ENCODE assay signal across 8 mouse cellular contexts in genomic region chr3:144203988-144204412, GRCm38 (mm10). TPM values are rescaled to one million over a fixed set of nuclear protein-coding genes. Genes with fewer than 3 reads are reported as not detected.
DNase-seq lines count a peak whose midpoint lies in the region; ATAC-seq lines count a peak whose summit lies in the region.

No protein-coding gene starts in this region.

- peak overlapping the region; percentile 82 for H3K4me2 ChIP-seq in embryonic facial prominence, embryonic 12.5 days (replicated peaks)
- peak overlapping the region; percentile 89 for H3K4me2 ChIP-seq in intestine, embryonic 16.5 days (ENCODE audit: low read depth, low read length)
- peak overlapping the region; percentile 70 for H3K4me2 ChIP-seq in neural tube, embryonic 15.5 days

- H3K4me3 ChIP-seq in embryonic facial prominence, embryonic 12.5 days = peak overlapping the region; percentile 75
- peak overlapping the region; percentile 80 for H3K4me3 ChIP-seq in intestine, embryonic 16.5 days (ENCODE audit: low read length)
- H3K4me3 ChIP-seq in neural tube, embryonic 15.5 days (replicated peaks) = peak overlapping the region; percentile 81

- H3K36me3 ChIP-seq in embryonic facial prominence, embryonic 12.5 days = peaks cover 4% of the 10 kb centered on the region; the same call in 1 of the 2 replicates
- H3K36me3 ChIP-seq in intestine, embryonic 16.5 days (ENCODE audit: control insufficient read depth, insufficient read depth, low read length) = no peaks in the 10 kb centered on the region
- H3K36me3 ChIP-seq in neural tube, embryonic 15.5 days = no peaks in the 10 kb centered on the region

- ATAC-seq in CD4-positive, CD25-positive, alpha-beta regulatory T cell, adult 4 months = no peak
- ATAC-seq in embryonic facial prominence, embryonic 12.5 days (ENCODE audit: insufficient number of reproducible peaks, insufficient read depth, low FRiP score, low TSS enrichment) = no peak
- no peak for ATAC-seq in intestine, embryonic 16.5 days
- ATAC-seq in neural tube, embryonic 15.5 days (ENCODE audit: low FRiP score) = no peak

- WGBS in embryonic facial prominence, embryonic 12.5 days = under 1% methylated on average over 5 of the region's 5 CpGs
- WGBS in intestine, embryonic 16.5 days = 0% methylated on average over 5 of the region's 5 CpGs
- WGBS in neural tube, embryonic 15.5 days = under 1% methylated on average over 5 of the region's 5 CpGs

- DNase-seq in CD4-positive, CD25-positive, alpha-beta regulatory T cell, adult 2 months (ENCODE audit: low read depth, low spot score) = peak; percentile 11
- DNase-seq in 3134 (ENCODE audit: extremely low read depth, insufficient read length, low spot score) = peak; percentile 14
- DNase-seq in gastrocnemius, postnatal 25 days = no peak
- no peak for DNase-seq in layer of hippocampus, adult 8-10 months (ENCODE audit: low spot score in 2 of 2)

- no peaks in the 10 kb centered on the region for H3K27me3 ChIP-seq in embryonic facial prominence, embryonic 12.5 days
- H3K27me3 ChIP-seq in intestine, embryonic 16.5 days (replicated peaks; ENCODE audit: control insufficient read depth, insufficient read depth, low read length) = no peaks in the 10 kb centered on the region
- peaks cover 4% of the 10 kb centered on the region; the same call in 1 of the 2 replicates for H3K27me3 ChIP-seq in neural tube, embryonic 15.5 days (replicated peaks)

- H3K27ac ChIP-seq in embryonic facial prominence, embryonic 12.5 days = peak overlapping the region; percentile 99
- peak overlapping the region; percentile 99 for H3K27ac ChIP-seq in intestine, embryonic 16.5 days (ENCODE audit: low read length)
- peak overlapping the region; percentile 97 for H3K27ac ChIP-seq in neural tube, embryonic 15.5 days (replicated peaks)

- peak overlapping the region; percentile 94 for H3K9ac ChIP-seq in embryonic facial prominence, embryonic 12.5 days
- H3K9ac ChIP-seq in intestine, embryonic 16.5 days (ENCODE audit: low read depth, low read length) = peak overlapping the region; percentile 90
- peak overlapping the region; percentile 94 for H3K9ac ChIP-seq in neural tube, embryonic 15.5 days (replicated peaks)

- peaks cover 18% of the 10 kb centered on the region; the same call in 1 of the 2 replicates for H3K4me1 ChIP-seq in embryonic facial prominence, embryonic 12.5 days
- H3K4me1 ChIP-seq in intestine, embryonic 16.5 days (ENCODE audit: control insufficient read depth, insufficient read depth, low read length) = peaks cover 19% of the 10 kb centered on the region
- peaks cover 38% of the 10 kb centered on the region for H3K4me1 ChIP-seq in neural tube, embryonic 15.5 days

- H3K9me3 ChIP-seq in embryonic facial prominence, embryonic 12.5 days = no peaks in the 10 kb centered on the region
- no peaks in the 10 kb centered on the region for H3K9me3 ChIP-seq in intestine, embryonic 16.5 days (ENCODE audit: control insufficient read depth, low read length)
- H3K9me3 ChIP-seq in neural tube, embryonic 15.5 days (replicated peaks) = no peaks in the 10 kb centered on the region

RNA-seq across cellular contexts. Expression of gene Lmo4, which starts 1.0 kb away (rescaled TPM):
- polyA plus RNA-seq in CD4-positive, CD25-positive, alpha-beta regulatory T cell, adult 4 months (2017; shearing (Covaris generic)) = 1 to 10 TPM; 9.6 to 9.8 TPM
- polyA plus RNA-seq in embryonic facial prominence, embryonic 12.5 days (2016; fragmentation: Nextera tagmentation; extraction: Ambion mirVana) = 84.0 and 91.2 TPM in 2 replicates
- polyA plus RNA-seq in intestine, embryonic 16.5 days (2015; fragmentation: Nextera tagmentation; extraction: Ambion mirVana) = 49.5 and 57.2 TPM in 2 replicates
- polyA plus RNA-seq in neural tube, embryonic 15.5 days (2015; fragmentation: Nextera tagmentation; extraction: Ambion mirVana) = 82.3 and 96.5 TPM in 2 replicates
- 10 to 100 TPM; 17.9 to 18.9 TPM for total RNA-seq in gastrocnemius, postnatal 25 days (2021)
- total RNA-seq in layer of hippocampus, adult 8-10 months (2022) = 100 to 1,000 TPM; 180 to 209 (median 206) TPM

Comparison
In these comparisons a context has a peak if more than half of its experiments do, and no peak if none do; other contexts are left out.
1. DNase-seq: peak in CD4-positive, CD25-positive, alpha-beta regulatory T cell, adult 2 months (single experiment) and 3134 (single experiment); none in gastrocnemius, postnatal 25 days (single experiment) and layer of hippocampus, adult 8-10 months (0 of 2).
2. Peak in every context shown above with its lines, with median percentiles within 50 percentile points of each other: H3K27ac ChIP-seq, H3K4me2 ChIP-seq, H3K4me3 ChIP-seq and H3K9ac ChIP-seq.